Mouse (Mus musculus) monocyte, adult 5-6 weeks (primary cell): ENCODE data around the gene Hoxa6. TPM values are rescaled to one million over a fixed set of nuclear protein-coding genes. Genes with fewer than 3 reads are reported as not detected.

Experiments
- ATAC-seq: fragments of 153-309, 156-312 bp; replicated peaks from 2 replicates; pipeline ENCODE4 v1.8.0; 2017; ENCODE audit warnings: mild to moderate bottlenecking; ENCODE audit not compliant: low TSS enrichment, insufficient number of reproducible peaks, severe bottlenecking, poor library complexity, low FRiP score
- total RNA-seq: library from RNA; stranded (forward); fragments of 200-1000, 200-491, 200-594 nt; gene quantifications from 3 replicates; pipeline ENCODE4 v1.2.3, GENCODE M21; 2017

Hoxa6 gene
- total RNA-seq, 1 experiment from 2014 or later: not detected

- ATAC-seq: no peak
Observed at GRCm38 (mm10) chr6:52189909-52190308, 18.6 kb downstream of the Hoxa6 start.

DNA sequence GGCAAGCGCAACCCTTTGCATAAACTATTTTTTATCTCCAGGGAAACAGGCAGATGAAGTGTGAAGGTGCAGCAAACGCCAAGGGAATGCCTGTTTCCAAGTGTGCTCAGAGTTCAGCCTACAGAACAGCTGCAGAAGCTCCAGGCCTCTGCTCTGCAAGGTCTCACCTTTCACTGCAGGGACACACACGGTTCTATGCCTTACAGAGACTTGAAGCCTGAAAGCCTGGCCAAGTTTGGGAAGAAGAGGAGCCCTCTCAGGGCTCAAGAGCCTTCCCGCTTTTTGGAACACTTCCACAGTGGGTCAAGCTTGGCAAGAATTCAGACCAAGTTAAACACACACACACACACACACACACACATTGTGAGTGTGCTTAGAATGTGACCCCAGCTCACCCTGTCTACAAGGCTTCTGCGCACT is 19.3 kb downstream of the Hoxa6 start:
- no peak for ATAC-seq

DNA sequence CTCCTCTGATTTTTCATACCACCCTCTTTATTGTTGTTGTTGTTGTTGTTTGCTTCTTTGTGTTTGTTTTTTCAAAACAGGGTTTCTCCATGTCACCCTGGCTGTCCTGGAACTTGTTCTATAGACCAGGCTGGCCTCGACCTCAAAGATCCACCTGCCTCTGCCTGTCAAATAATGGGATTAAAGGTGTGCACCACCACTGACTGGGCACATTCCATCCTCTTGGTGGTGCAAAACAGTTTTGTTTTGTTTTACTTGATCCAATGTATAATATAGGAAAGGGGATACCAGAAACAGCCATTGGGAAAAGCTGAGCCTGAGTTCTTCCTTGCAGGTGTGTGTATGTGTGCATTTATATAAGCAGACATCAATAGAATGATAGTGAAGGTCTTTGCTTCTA is 22.0 kb downstream of the Hoxa6 start:
- no peak for ATAC-seq

DNA sequence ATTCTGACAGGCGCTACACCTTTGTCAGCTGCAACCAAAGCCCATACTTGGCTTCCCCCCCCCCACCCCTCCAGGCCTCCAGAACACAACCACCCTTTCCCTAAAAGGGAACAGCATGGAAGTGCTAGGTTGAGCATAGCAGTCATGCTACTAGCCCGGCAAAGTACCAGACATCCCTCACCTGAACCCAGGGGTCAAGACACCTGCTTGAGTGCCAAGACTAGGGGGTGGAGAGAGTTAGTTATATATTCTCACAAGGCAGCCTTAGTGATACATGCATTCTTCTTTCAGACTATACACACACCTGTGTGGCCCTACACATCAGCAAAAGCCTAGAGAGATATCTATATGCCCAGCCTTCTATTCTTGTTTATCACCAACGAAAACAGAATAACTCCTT is 22.7 kb downstream of the Hoxa6 start:
- no peak for ATAC-seq

DNA sequence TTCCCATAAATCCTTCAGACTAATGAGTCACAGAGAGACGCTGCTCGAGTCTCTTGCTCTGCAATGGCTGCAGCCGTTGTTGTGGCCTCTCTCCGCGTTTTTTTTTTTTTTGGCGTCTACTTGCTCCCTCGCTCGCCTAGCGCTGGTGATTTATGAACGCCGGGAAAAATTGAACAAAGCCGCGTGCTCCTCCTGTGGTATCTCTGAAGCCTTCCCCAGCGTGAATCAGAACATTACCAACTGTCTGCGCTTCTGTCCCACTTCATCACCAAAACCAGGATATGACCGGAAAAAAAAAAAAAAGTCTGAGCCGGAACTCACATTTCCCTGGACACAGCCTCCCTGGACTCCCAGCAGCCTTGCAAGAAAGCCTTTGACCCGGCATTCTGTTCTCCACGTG is 23.3 kb downstream of the Hoxa6 start:
- no peak for ATAC-seq

DNA sequence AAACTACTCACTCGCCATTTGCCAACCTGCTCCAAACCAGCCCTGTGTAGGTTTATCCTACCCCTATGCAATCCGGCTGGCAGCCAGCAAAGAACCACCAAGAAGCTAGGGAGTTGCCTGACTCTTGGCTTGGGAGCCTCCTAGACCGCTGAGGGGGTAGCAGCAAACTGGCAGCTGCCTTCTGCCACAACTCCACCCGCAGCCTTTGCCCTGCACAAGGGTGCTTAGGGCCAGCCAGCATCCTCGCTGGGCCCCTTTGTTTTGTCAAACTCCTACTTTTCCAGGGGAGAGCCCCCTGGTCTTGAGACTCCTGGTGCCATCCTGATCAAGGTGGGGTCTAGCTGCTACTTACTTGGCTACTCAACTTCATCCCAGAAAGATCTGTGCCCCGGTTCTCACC is 23.9 kb downstream of the Hoxa6 start:
- no peak for ATAC-seq

DNA sequence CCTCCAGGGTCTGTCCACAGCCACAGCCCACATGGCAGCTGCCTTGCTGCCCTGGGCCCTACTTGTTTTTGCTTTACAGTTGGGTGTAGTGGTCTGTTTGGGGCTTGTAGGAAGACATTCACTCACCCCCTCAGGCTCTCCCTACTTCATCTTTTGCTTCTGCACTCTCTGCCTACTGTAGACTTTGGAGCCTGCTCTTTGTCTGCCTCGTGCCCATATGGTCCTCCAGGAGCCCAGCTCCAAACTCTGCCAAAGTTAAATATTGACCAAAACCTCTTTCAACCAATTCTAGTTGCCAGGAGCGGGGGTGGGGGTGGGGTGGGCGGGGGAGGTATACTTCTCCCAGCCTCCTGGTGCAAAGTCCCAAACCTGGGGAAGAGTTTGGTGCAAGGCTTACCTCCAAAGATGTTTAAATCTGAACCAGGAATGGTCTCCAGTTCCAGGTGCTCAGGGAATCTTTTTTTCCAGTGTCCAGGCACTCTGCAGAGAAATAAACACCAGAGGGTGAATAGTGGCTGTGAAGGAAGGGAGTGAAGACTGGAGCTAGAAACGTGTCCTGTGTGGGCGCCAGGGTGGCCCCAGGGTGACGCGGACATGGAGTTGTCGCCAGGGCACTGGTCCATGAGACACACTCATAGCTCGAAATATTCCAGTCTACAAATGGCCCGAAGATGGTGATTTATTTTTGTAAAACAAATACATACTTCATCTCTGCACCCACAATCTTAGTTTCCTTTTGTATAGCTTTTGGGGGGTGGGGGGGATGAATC is 25.0 kb downstream of the Hoxa6 start:
- ATAC-seq: no peak

- ATAC-seq: no peak
Observed at GRCm38 (mm10) chr6:52182793-52183192, 25.7 kb downstream of the Hoxa6 start.

DNA sequence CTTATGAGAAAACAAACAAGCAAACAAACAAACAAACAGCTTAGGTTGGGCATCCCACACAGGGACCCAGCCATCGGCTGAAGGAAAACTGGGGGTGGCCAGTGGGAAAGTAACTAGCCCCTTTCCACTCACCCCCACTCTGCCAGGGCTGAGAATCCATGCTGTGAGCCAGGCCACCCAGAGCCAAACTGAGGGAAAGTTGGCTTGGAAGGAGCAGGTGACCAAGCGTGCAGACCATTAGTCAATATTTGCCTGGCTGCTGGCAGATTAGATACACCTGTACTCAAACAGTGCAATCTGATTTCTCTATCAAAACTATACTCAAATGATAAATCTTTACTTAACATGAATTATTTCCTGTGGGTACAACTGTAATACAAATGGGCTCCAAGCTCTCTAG is 26.5 kb downstream of the Hoxa6 start:
- ATAC-seq: no peak

GRCm38 (mm10) chr6:52180726-52181125 is 27.8 kb downstream of the Hoxa6 start:
- no peak for ATAC-seq

DNA sequence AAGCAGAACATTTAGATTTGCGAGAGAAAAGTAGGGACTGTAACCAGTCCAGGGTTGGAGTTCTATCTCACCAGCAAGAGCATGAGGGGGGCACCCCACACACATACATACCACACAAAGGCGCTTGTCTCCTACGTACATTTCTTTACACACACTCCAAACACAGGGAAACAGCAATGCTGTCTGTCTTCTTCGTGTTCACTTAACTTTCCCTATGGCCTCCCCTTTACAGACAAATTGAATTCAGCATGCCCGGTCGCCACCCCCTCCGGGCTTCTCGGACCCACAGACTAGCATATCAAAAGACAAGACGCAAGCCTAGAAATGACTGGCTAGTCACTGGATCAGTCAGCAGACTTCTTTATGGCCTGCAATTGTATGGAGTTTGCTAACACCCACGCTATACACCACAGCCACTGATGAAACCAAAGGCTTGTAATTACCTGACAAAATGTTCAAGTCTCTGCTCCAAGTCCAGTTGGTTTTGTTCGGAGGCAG is 28.3 kb downstream of the Hoxa6 start:
- ATAC-seq: no peak

DNA sequence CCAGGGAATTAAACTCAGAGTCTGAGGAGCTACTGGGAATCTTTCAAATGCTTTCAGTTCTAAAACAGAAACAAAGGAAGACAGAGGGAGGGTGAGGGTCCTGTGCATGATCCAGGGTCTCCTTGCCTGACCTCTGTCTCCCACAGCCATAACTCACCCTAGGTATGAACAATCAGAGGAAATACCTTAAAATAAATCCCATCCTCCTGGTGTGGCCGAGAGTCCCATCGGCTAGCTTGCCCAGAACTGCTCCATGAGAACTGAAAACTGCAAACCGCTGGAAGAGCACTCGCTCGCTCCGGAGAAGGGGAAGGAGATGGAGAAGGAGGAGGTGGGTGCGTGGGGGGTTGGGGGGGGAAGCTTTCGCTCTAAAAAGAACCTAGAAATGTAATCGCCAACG is 28.8 kb downstream of the Hoxa6 start:
- ATAC-seq: no peak

DNA sequence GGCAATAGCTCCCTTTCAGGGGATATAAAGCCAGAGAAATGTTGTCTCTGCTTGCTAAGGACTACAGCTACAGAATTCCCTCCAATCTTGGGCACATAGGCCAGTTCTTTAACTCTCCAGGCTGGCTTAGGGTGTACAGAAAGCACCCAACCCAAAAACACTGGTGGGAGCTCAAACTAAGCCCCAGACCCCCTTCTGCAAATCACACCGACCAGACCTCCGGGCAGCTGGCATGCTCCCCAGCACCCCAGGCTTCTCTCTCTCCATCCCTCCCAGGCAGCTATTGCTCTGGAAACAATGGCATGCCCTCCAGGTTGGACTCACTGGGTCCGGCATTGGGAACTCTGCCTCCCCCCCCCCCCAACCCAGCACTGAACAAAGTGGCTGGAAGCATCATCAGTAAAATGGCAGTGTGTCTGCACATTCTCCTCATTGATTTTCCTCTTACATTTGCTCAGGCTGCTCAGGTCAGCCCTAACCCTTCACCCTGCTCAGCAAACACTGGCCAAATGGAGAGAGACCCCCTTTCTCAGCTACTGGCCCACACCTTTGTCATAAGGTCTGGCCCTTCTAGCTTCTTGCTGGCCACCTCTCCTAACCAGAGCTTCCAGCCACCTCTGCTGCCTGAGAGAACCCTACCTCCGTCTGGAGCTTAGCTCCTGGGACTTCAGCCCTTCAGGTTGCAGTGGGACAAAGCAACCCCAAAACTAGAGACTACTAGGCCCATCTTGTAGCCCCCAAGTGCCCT is 29.4 kb downstream of the Hoxa6 start:
- no peak for ATAC-seq

DNA sequence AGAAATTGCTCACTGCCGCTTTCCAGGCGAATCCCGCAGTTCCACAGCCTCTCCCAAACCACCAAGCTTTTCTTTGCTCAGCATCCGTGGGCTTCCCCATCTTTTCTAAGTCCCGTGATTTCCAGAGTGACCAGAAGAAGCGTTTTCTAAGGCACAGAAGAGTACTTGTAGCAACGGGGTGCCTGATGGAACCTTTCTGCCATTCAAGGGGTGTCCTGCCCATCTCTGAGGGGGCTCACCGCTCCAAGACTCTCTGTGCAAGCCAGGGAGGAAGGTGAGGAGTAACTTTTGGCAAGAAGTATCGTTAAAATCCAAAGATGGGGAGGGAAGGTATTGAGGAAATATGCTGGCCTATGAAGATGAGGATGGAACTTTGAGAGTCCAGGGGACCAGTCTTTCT is 30.7 kb downstream of the Hoxa6 start:
- no peak for ATAC-seq

DNA sequence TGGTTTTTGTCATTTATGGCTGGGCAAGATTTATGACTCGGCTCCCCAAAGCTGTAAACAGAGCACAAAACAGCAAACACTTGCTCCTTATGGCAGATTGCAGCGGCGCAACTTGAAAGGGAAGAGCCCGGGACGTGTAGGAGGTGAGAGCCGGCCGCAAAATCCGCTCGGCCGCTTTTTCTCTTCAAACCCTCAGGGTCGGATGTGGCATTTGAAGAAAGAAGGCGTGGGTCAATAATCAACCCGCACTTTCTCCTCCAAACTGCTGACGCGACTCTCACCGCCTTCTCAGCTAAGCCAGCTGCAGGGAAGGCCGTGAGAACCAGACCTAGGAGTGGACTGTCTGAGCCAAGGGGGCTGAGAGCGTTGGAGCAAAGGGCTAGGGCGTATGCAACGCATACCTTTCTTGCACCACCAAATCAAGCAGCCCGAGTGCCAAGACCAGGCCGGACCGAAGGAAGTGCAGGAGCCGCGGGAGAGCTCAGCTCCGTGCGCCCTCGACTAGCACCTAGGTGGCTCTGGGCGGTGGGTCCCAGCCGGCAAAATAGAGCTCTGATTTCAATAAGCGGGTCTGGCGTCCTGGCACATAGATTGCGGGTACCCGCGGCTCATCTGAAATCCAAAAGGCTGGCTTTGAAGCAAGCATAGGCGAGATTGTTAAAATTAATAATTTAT is 31.3 kb downstream of the Hoxa6 start, which contains the start of gene 5730596B20Rik:
Gene 5730596B20Rik (plus strand): TSS at position 438 of the 675 bp plus-strand sequence.
- no peak for ATAC-seq

- ATAC-seq: no peak
Observed at GRCm38 (mm10) chr6:52176391-52176790, 32.1 kb downstream of the Hoxa6 start.

DNA sequence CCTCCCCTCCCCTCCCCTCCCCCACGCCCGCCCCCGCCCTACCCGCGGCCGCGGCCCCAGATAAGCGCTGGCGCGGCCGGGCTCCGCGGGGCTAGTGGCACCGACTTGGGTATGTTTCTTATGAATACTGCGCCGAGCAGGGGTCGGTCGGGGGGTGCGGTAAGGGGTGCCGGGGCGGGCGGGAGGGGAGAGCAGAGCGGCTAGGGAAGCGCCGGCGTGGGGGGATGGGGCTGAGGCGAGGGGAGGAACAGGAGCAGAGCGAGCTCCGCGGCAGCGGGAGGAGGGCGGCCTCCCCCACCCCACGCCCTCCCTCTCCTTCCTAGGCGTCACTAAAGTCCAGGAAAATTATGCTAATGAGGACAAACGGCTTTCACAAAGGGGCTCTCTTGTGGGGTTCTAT is 32.7 kb downstream of the Hoxa6 start:
- no peak for ATAC-seq

DNA sequence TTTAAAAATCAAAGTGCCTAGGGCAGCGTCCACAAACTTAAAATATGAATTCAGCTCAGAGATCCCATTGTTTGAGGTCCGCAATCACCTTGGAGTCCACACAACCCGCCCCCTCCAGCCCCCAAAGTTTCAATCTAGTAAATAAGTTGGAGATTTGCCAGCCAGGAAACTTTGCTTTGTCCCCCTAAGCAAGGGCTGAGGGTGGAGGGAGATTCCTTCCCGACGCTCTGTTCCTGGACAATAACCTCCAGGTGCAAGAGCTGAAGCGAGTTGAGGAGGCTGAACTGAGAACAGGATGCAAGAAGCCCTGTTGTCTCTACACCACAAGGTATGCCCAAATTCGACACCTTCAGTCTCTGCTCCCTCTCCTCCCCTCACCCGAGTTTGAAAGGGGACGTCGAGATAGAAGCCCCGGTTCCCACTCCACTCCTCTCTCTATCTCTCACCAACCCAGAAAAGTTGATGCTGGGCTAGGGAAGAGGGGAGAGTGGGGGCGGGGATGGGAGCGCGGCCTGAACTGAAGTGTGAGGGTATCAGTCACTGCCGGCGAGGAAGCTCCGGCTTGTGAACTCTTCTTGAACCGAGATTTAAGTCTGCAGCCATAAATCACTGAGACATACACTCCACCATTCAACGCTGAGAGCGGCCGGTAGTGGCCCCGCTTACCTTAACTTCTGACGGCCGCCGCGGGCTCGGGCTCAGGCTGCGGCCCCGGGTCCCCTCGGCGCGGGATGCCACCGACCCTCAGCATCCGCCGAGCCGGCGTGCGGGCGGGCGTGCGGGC is 33.4 kb downstream of the Hoxa6 start:
- ATAC-seq: no peak

DNA sequence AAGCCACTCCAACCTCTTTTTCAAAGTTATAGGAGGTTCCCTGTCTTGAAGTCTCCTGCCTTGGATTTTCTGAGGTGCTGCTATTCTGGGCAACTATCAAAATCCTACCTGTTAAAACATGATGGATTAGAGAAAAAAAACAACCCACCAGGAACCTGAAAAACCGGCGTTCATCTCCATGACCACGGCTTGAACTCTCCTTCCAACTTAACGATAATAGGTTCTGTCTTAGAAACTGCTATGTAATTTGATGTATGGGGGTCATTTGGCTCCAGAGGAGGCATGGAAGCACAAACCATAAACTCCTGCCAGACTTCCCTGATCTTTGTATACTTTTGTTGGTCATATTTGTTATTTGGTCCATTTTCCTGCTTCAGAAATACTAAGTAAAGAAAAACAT is 34.9 kb downstream of the Hoxa6 start:
- ATAC-seq: no peak
